Mouse (Mus musculus) heart, postnatal 10 days (tissue): ENCODE results near the gene Gm30191. TPM values are rescaled to one million over a fixed set of nuclear protein-coding genes. Genes with fewer than 3 reads are reported as not detected.
"Not testable (repeated sequence)": the region's sequence is repeated elsewhere in the genome, so short reads cannot be mapped to it uniquely, and the experiment has no call there.

Experiments used
- DNase-seq, 2 experiments: peaks; one replicate each; pipeline ENCODE4 v3.0.0; 2021
- intact Hi-C: fragments of 180-260 bp; cut with DNase I; formaldehyde crosslinking; loops from one replicate; pipeline ENCODE4 v1.15.1; 2025
- total RNA-seq, 2 experiments: library from RNA; stranded (reverse); gene quantifications; 2 replicates each; pipeline ENCODE4 v1.2.3; 2021

The Gm30191 gene
- total RNA-seq, 2 experiments from 2014 or later = not detected

GRCm38 (mm10) chr4:134251241-134252130, 4.8 kb downstream of the Gm30191 start:
- peak in 1 of 2 experiments; percentile 55 for DNase-seq
- intact Hi-C loops = no loop called here

GRCm38 (mm10) chr4:134252131-134252910, 5.6 kb downstream of the Gm30191 start:
- DNase-seq = no peak
- intact Hi-C loops = no loop called here

- DNase-seq = no peak
- intact Hi-C loops = no loop called here
Measured at GRCm38 (mm10) chr4:134252911-134253721, 6.4 kb downstream of the Gm30191 start.

- peak in 1 of 2 experiments; percentile 56 for DNase-seq
- intact Hi-C loops = no loop called here
Measured at GRCm38 (mm10) chr4:134253722-134254324, 7.1 kb downstream of the Gm30191 start, which contains the start of gene Grrp1. TSS of gene Grrp1 (minus strand) at chr4:134254106.

- DNase-seq = no peak
- intact Hi-C loops = no loop called here
Measured at GRCm38 (mm10) chr4:134254835-134255234, 8.1 kb downstream of the Gm30191 start.

GRCm38 (mm10) chr4:134255854-134256253, 9.1 kb downstream of the Gm30191 start:
- intact Hi-C loops = no loop called here
- no peak for DNase-seq

- intact Hi-C loops = no loop called here
- peak in 1 of 2 experiments; percentile 61 for DNase-seq
Measured at GRCm38 (mm10) chr4:134256407-134257197, 9.9 kb downstream of the Gm30191 start.

GRCm38 (mm10) chr4:134257198-134258009, 10.7 kb downstream of the Gm30191 start:
- no peak for DNase-seq
- intact Hi-C loops = no loop called here

- intact Hi-C loops = no loop called here
- DNase-seq = no peak
Measured at GRCm38 (mm10) chr4:134258354-134258753, 11.6 kb downstream of the Gm30191 start.

GRCm38 (mm10) chr4:134263191-134263590, 16.5 kb downstream of the Gm30191 start:
- intact Hi-C loops = loop anchor here (5.0 to 10.0 kb wide), 2 partner anchors 124 to 202 kb away; partner anchors contain the start of gene Stmn1
- peak; percentile 65 to 82 for DNase-seq

- no peak for DNase-seq
- intact Hi-C loops = loop anchor here (5.0 to 10.0 kb wide), 2 partner anchors 79 to 199 kb away; partner anchors contain the start of genes Cep85 and Stmn1
Measured at GRCm38 (mm10) chr4:134265860-134266585, 19.3 kb downstream of the Gm30191 start.

- DNase-seq = peak in 1 of 2 experiments; percentile 35
- intact Hi-C loops = loop anchor here (1.0 to 10.0 kb wide), 4 partner anchors 19 to 197 kb away; partner anchors contain the start of genes Cep85, Pdik1l and Stmn1
Measured at GRCm38 (mm10) chr4:134268102-134268655, 21.4 kb downstream of the Gm30191 start.

- not testable (repeated sequence) for DNase-seq
- intact Hi-C loops = loop anchor here (2.0 to 10.0 kb wide), 4 partner anchors 17 to 195 kb away; partner anchors contain the start of genes Cep85, Pdik1l and Stmn1
Measured at GRCm38 (mm10) chr4:134269622-134270021, 22.9 kb downstream of the Gm30191 start.

GRCm38 (mm10) chr4:134271979-134272378, 25.2 kb downstream of the Gm30191 start:
- intact Hi-C loops = loop anchor here (5.0 kb wide), 1 partner anchor 85 kb away; no protein-coding TSS in a partner anchor
- DNase-seq = no peak

GRCm38 (mm10) chr4:134272731-134273416, 26.1 kb downstream of the Gm30191 start:
- intact Hi-C loops = loop anchor here (5.0 kb wide), 1 partner anchor 84 kb away; no protein-coding TSS in a partner anchor
- DNase-seq = no peak
